Mouse (Mus musculus): ENCODE measurements at regions not wholly inside any gene's neighbourhood (a gene's known extent, or its start where the extent isn't known, plus 50 kb on each side); places are given as distances from the start of the nearest gene placed in this dataset.

- DNase-seq (ENCODE audit: low read depth, low spot score) = no peak
Observed at GRCm38 (mm10) chr10:30946601-30947000, 104.0 kb upstream of the Hey2 start.

GRCm38 (mm10) chr10:30918322-30918988, 75.9 kb upstream of the Hey2 start:
- DNase-seq (ENCODE audit: low read depth, low spot score) = no peak

DNA sequence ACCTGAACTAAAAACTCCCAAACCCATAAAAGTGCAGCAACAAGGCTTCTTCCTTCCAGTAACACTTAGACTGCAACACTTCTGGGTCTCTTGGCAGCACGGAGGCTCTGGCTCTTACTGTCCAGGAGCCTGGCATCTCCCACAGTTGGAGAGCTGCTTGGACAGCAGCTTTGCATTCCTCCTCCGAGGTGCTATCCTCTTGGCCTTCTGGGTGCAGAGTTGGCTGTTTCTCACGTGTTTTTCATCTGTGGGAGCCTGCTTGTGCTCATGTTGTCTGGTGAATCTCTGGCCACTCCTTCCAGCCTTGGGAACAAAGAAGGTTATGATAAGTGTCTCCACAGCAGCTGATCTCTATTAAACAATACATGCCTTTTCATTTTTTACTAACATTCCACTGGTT, 51.2 kb upstream of the Hey2 start:
- no peak for DNase-seq (ENCODE audit: low read depth, low spot score)

All from brain, adult 2 months (tissue).